Mouse (Mus musculus) skeletal muscle tissue, adult 2 months (tissue): ENCODE results near the gene Tmprss11a.

Experiments
- DNase-seq: peaks from one replicate; pipeline ENCODE4 v3.0.0-alpha.2; 2012; ENCODE audit warnings: low read depth, low spot score

Gene Tmprss11a

GRCm38 (mm10) chr5:86468890-86469289, at the start of gene Tmprss11a:
Gene Tmprss11a (minus strand): TSS chr5:86468990.
- DNase-seq = no peak

- DNase-seq = no peak
These were observed 49.7 kb upstream of the Tmprss11a start, which contains the start of gene Tmprss11g for GRCm38 (mm10) chr5:86518500-86518899. Gene Tmprss11g (minus strand): TSS chr5:86518600.

- no peak for DNase-seq
These were observed 42.7 kb upstream of the Tmprss11a start for GRCm38 (mm10) chr5:86511538-86511937.

GRCm38 (mm10) chr5:86493453-86493852, 24.7 kb upstream of the Tmprss11a start:
- no peak for DNase-seq

- DNase-seq = no peak
These were observed 13.8 kb upstream of the Tmprss11a start for GRCm38 (mm10) chr5:86482562-86482961.

- DNase-seq = no peak
These were observed 13.2 kb upstream of the Tmprss11a start for GRCm38 (mm10) chr5:86482031-86482430.

- DNase-seq = no peak
These were observed 5.1 kb upstream of the Tmprss11a start for GRCm38 (mm10) chr5:86473859-86474258.

- no peak for DNase-seq
These were observed 29.5 kb downstream of the Tmprss11a start for GRCm38 (mm10) chr5:86439306-86439705.

GRCm38 (mm10) chr5:86438548-86438947, 30.2 kb downstream of the Tmprss11a start:
- DNase-seq = no peak

GRCm38 (mm10) chr5:86432697-86433096, 36.1 kb downstream of the Tmprss11a start:
- no peak for DNase-seq

GRCm38 (mm10) chr5:86431096-86431495, 37.7 kb downstream of the Tmprss11a start:
- no peak for DNase-seq

GRCm38 (mm10) chr5:86421323-86422028, 47.3 kb downstream of the Tmprss11a start:
- DNase-seq = no peak

- DNase-seq = no peak
These were observed 49.3 kb downstream of the Tmprss11a start for GRCm38 (mm10) chr5:86419494-86419893.

GRCm38 (mm10) chr5:86414280-86414679, 54.5 kb downstream of the Tmprss11a start:
- no peak for DNase-seq

GRCm38 (mm10) chr5:86410815-86411214, 58.0 kb downstream of the Tmprss11a start:
- no peak for DNase-seq

GRCm38 (mm10) chr5:86407941-86408340, 60.8 kb downstream of the Tmprss11a start:
- DNase-seq = no peak

- no peak for DNase-seq
These were observed 61.6 kb downstream of the Tmprss11a start for GRCm38 (mm10) chr5:86407191-86407590.

GRCm38 (mm10) chr5:86373320-86373719, 95.5 kb downstream of the Tmprss11a start, which contains the start of gene Tmprss11d:
Gene Tmprss11d (minus strand): TSS chr5:86373420.
- DNase-seq = no peak
